Mouse (Mus musculus): Measurements from ENCODE around the gene Stx6. TPM values are rescaled to one million over a fixed set of nuclear protein-coding genes. Genes with fewer than 3 reads are reported as not detected.

The Stx6 gene
- polyA plus RNA-seq, 1 experiment from 2014 or later, result 58.9 TPM

DNA sequence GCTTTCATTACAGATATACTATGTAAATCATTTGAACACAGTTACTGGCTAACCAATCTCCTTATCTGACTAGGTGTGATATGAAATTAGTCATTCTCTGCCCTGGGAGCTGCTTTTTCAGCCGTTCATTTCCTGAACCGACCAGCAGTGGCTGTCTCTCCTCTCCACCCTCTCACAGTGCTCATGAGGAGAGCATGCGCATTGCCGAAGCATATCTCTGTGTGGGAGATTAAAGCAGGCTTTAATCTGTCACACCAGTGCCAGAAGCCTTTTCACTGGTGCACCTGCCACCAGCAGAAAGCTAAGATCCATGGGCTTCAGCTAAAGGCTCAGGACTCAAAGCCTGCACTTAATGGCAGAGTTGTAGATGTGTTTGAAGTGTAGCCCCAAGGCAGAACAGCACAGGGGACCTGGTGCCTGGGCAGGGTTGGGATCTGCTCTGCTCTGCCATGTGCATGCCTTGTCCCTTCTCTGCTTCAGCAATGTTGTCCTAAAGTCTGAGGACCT, 42.9 kb downstream of the Stx6 start:
- no peaks in the 10 kb centered on the region for H3K27me3 ChIP-seq (replicated peaks)
- no peak overlapping the region for H3K9ac ChIP-seq
- peaks cover 12% of the 10 kb centered on the region; the same call in 1 of the 2 replicates for H3K36me3 ChIP-seq
- peak; percentile 85 for ATAC-seq (ENCODE audit: insufficient read depth, low FRiP score, low read depth)
- H3K9me3 ChIP-seq, result no peaks in the 10 kb centered on the region
- no peak overlapping the region for H3K4me3 ChIP-seq (replicated peaks)
- WGBS, result 46% methylated on average over 4 of the region's 4 CpGs
- H3K4me1 ChIP-seq, result peaks cover 47% of the 10 kb centered on the region
- H3K27ac ChIP-seq, result peak overlapping the region; percentile 89
- no peak overlapping the region for H3K4me2 ChIP-seq

DNA sequence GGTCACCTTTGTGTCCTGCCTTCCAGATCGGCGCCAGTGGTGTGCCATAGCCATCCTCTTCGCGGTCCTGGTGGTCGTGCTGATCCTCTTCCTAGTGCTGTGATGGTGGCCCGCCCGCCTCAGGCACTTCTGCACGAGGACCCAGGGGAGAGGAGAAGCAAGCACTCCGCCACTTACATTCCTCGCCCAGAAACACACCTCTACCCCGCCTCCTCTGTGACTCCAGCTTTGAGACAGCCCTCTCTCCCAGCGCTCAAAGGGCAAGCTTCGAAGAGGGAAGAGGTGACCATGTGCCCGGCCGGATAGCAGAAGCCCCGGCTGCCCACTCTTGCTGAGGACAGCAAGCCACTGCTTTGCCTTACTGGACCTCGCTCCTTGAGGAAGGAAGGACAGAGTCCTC, 43.4 kb downstream of the Stx6 start:
- Histone ChIP-seq H3K4me1 (peaks cover 47% of the 10 kb centered on the region), H3K9ac (no peak overlapping the region), H3K4me3 (replicated peaks) (no peak overlapping the region), H3K4me2 (no peak overlapping the region), H3K9me3 (no peaks in the 10 kb centered on the region), H3K27me3 (replicated peaks) (no peaks in the 10 kb centered on the region), H3K36me3 (peaks cover 12% of the 10 kb centered on the region; the same call in 1 of the 2 replicates), H3K27ac (peak overlapping the region; percentile 89)
- peak; percentile 11; the same call in 1 of the 2 replicates for ATAC-seq (ENCODE audit: insufficient read depth, low FRiP score, low read depth)
- 79% methylated on average over 17 of the region's 17 CpGs for WGBS

DNA sequence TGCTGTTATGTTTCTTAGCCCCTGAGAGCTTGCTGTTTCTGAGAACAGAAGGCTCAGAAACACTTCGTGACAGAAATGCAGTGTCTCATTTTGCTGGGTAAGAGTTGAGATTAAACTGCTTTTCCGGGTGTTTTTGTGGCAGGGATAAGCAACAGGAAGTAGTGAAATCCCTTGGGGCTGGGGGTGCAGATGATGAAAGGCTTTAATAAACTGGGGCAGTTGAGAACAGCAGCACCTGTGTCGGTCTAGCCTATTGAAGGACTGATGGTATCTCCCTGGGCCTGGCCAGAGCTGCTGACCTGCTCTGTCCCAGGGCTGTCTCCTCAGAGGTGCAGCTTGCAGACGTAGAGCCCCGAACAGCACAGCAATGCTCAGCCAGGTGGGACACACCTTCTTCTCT, 44.0 kb downstream of the Stx6 start:
- peaks cover 12% of the 10 kb centered on the region; the same call in 1 of the 2 replicates for H3K36me3 ChIP-seq
- H3K27me3 ChIP-seq (replicated peaks), result no peaks in the 10 kb centered on the region
- peaks cover 48% of the 10 kb centered on the region for H3K4me1 ChIP-seq
- ATAC-seq (ENCODE audit: insufficient read depth, low FRiP score, low read depth), result no peak
- no peak overlapping the region for H3K4me2 ChIP-seq
- 67% methylated on average over 5 of the region's 5 CpGs for WGBS
- no peak overlapping the region for H3K4me3 ChIP-seq (replicated peaks)
- no peaks in the 10 kb centered on the region for H3K9me3 ChIP-seq
- H3K27ac ChIP-seq, result peak overlapping the region; percentile 89; the same call in 1 of the 2 replicates
- no peak overlapping the region for H3K9ac ChIP-seq

DNA sequence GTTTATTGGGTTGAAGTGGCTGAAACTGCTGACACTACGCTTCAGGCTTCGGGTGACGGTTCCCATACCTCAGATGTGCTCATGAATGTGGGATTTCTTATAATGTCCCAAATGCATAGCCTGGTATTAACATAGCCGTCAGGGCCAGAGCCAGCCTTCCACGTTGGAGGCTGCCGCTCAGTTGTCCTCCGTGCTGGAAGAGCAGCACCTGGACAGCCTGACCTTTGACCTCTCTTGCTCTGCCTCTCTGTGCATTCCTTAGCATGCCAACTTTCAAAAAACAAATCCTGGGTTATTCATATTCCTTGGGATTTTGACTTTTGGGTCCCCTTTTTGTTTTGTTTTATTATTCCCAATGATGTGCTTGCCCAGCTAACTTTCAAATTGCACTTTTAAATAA, 44.6 kb downstream of the Stx6 start:
- Histone ChIP-seq H3K4me2 (no peak overlapping the region), H3K4me3 (replicated peaks) (no peak overlapping the region), H3K9me3 (no peaks in the 10 kb centered on the region), H3K9ac (no peak overlapping the region), H3K27me3 (replicated peaks) (no peaks in the 10 kb centered on the region), H3K4me1 (peaks cover 51% of the 10 kb centered on the region), H3K36me3 (peaks cover 12% of the 10 kb centered on the region; the same call in 1 of the 2 replicates), H3K27ac (no peak overlapping the region)
- WGBS, result 73% methylated on average over 7 of the region's 7 CpGs
- ATAC-seq (ENCODE audit: insufficient read depth, low FRiP score, low read depth), result no peak

DNA sequence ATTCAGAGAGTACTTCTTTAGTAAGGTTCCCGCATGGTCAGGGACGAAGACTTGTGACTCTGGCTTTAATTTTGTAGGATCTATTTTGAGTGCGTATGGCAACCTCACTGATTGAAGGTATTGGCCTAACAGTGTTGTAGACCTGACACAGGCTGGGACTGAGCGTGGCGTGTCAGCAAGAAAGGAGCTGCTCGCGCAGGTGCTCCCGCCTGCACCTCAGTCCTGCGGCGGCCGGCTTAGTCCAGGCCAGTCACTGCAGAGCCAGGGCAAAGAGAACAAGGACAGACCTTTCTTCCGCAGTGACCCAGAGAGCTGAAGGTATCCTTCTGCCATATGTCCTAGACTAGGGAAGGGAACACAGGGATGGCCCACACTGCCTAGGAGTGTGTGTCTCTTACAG, 45.4 kb downstream of the Stx6 start:
- no peak overlapping the region for H3K4me3 ChIP-seq (replicated peaks)
- peaks cover 49% of the 10 kb centered on the region for H3K4me1 ChIP-seq
- 97% methylated on average over 12 of the region's 12 CpGs for WGBS

DNA sequence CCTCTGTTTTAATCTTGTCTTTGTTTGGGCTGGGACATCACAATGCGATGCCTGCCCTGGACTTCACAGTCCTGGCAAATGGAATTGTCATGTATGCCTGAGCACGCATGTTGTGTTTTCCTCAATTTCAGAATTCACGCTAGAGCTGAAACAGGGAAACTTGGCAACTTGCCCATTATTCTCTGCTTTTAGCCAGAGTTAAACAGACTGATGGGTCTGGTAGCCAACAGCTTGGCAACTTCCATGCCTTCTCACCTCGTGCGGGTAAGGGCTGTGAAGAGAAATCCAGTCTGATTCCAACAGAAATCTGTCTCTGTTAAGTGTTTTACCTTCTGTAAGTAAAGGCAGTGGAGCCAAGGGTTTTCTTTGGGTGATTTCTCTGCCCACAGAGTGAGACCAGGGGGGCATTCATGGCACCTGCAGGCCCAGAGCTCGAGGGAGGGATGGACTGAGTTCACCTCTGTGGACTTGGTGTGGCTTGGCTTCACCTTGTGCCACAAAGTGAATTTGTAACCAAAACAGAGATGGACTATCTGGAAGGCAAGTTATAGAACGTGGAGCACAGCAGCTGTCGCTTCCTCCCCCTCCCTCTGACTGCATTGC, 46.1 kb downstream of the Stx6 start:
- no peaks in the 10 kb centered on the region for H3K27me3 ChIP-seq (replicated peaks)
- ATAC-seq (ENCODE audit: insufficient read depth, low FRiP score, low read depth), result no peak
- no peak overlapping the region for H3K27ac ChIP-seq
- WGBS, result 61% methylated on average over 8 of the region's 8 CpGs
- H3K4me1 ChIP-seq, result peaks cover 45% of the 10 kb centered on the region
- no peaks in the 10 kb centered on the region for H3K9me3 ChIP-seq
- H3K36me3 ChIP-seq, result peaks cover 12% of the 10 kb centered on the region; the same call in 1 of the 2 replicates
- no peak overlapping the region for H3K4me2 ChIP-seq
- no peak overlapping the region for H3K9ac ChIP-seq
- no peak overlapping the region for H3K4me3 ChIP-seq (replicated peaks)

More for the DNA sequence above, 45.4 kb downstream of the Stx6 start:
- no peak overlapping the region for H3K4me2 ChIP-seq
- H3K27me3 ChIP-seq (replicated peaks), result no peaks in the 10 kb centered on the region
- no peak overlapping the region for H3K27ac ChIP-seq
- no peak for ATAC-seq (ENCODE audit: insufficient read depth, low FRiP score, low read depth)
- no peak overlapping the region for H3K9ac ChIP-seq
- H3K36me3 ChIP-seq, result peaks cover 12% of the 10 kb centered on the region; the same call in 1 of the 2 replicates
- H3K9me3 ChIP-seq, result no peaks in the 10 kb centered on the region

DNA sequence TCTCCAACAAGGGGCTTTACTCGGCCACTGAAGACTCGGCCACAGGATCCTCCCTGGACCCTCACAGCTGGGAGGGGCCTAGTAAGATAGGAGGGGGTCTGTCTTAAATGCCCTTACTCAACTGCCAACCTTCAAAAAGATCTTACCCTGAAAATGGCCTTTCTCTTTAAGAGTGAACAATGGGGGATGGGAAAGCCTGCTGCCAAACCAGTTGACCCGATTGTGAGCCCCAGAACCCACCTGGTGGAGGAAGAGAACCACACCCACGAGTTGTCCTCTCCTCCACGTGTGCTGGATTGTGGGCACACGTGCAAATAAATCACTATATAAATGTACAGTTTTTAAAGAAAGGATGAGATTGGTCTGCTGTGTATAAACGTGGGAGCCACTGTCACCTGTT, 46.8 kb downstream of the Stx6 start:
- H3K27ac ChIP-seq, result peak overlapping the region; percentile 41; the same call in 1 of the 2 replicates
- no peak for ATAC-seq (ENCODE audit: insufficient read depth, low FRiP score, low read depth)
- peaks cover 44% of the 10 kb centered on the region for H3K4me1 ChIP-seq
- H3K9ac ChIP-seq, result no peak overlapping the region
- H3K9me3 ChIP-seq, result no peaks in the 10 kb centered on the region
- 49% methylated on average over 7 of the region's 7 CpGs for WGBS
- H3K36me3 ChIP-seq, result peaks cover 12% of the 10 kb centered on the region; the same call in 1 of the 2 replicates
- no peak overlapping the region for H3K4me2 ChIP-seq
- no peaks in the 10 kb centered on the region for H3K27me3 ChIP-seq (replicated peaks)
- H3K4me3 ChIP-seq (replicated peaks), result no peak overlapping the region

DNA sequence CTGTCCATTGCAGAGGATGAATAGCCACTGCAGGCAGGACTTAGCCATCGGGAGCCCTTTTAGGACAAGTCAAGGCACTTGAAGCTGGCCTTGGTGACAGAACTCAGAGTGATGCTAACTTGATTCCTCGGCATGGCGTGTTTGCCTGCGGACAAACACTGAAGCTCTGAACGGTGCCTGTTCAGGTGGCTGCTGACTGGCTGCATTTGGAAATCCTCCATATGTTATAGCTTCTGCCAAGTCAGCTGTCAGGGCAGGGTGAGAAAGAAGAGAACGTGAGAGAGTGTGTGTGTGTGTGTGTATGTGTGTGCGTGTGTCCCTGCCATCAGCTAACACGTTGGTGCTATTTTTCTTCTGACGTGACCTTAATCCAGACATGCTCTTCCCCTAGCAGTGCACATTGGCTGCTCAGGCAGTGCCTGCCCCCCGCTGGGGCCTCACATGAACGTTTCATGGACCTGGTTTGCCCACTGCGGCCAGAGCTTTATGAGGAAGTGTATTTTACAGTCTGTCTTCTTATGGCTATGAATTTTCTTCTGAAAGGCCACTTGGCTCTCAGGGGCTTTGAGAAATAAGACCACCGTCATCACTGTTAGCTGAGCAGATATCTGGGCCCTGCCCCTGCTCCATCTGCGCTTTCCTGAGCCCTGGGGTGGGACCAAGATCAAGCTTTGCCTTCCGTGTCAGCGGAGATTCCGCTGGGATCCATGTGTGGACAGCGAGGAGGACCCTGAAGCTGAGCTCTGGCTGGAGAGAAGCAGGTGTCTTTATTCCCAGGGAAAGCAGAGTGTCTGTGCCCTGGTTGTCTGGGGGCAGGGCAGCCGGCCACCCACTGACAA, 47.5 kb downstream of the Stx6 start:
- Histone ChIP-seq H3K4me2 (no peak overlapping the region), H3K27ac (peak overlapping the region; percentile 41), H3K27me3 (replicated peaks) (no peaks in the 10 kb centered on the region), H3K36me3 (peaks cover 5% of the 10 kb centered on the region; the same call in 1 of the 2 replicates), H3K9me3 (no peaks in the 10 kb centered on the region), H3K4me1 (peaks cover 38% of the 10 kb centered on the region), H3K9ac (no peak overlapping the region), H3K4me3 (replicated peaks) (no peak overlapping the region)
- no peak; the same call in 1 of the 2 replicates for ATAC-seq (ENCODE audit: insufficient read depth, low FRiP score, low read depth)
- 53% methylated on average over 19 of the region's 19 CpGs for WGBS

DNA sequence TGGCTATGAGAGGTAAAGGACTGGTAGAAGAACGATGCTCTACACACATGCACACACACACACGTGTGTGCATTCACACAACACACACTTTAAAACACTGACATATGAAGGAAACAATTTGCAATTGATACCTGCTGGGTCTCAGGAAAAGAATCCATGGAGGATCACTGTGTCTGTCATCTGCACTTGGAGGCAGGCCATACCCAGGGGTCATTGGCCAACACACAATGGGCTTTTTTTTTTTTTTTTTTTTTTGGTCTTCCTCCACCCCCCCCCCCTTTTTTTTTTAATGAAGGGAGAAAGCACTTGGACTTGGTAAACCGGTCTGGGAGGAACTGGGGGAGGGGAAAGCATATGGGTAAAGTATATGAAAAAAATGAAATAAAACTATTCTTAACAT, 49.3 kb downstream of the Stx6 start:
- H3K36me3 ChIP-seq, result 0 out of 2 replicates have a peak, but pooled peaks cover 2% of the 10 kb centered on the region
- WGBS, result 75% methylated on average over 3 of the region's 3 CpGs
- no peak overlapping the region for H3K4me2 ChIP-seq
- H3K4me3 ChIP-seq (replicated peaks), result no peak overlapping the region
- H3K9me3 ChIP-seq, result no peaks in the 10 kb centered on the region
- H3K27me3 ChIP-seq (replicated peaks), result no peaks in the 10 kb centered on the region
- ATAC-seq (ENCODE audit: insufficient read depth, low FRiP score, low read depth), result no peak
- H3K9ac ChIP-seq, result no peak overlapping the region
- H3K4me1 ChIP-seq, result peaks cover 42% of the 10 kb centered on the region
- no peak overlapping the region for H3K27ac ChIP-seq

DNA sequence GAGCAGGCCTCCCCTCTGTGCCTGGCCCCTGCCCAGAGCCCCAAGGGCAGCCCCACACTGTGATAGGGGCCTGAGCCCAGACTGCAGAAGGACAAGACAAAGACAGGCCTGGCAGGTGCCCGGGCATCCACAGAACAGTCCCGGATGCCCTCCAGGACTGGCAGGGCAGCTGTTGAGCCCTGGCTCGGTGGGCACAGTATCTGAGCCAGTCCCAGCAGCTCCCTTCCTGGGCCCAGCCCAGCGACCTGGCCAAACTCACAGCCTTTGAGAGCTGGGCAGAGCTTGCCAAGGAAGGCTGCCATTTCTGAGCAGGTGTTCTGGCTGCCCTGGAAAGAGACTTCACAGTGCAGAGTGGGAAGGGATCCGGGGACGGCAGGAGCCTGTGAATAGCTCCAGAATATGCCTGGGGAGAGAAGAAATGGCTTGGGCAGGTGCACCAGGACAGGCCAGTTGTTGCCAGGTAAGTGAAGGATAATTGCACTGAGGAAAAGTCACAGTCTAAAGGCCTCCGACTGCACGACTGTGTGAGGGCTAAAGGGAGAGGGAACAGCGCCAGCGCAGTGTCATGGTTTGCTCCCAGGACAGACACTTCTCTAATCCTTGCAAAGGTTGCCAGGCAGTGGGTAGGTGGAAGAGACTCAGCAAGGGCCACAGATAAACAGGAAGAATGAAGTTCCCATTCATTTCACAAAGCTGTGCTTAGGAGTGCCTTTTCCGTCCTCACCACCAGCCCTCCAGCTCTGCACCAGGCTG, 51.7 kb downstream of the Stx6 start:
- Histone ChIP-seq H3K27ac (no peak overlapping the region), H3K4me2 (no peak overlapping the region), H3K27me3 (replicated peaks) (no peaks in the 10 kb centered on the region), H3K9ac (no peak overlapping the region), H3K9me3 (no peaks in the 10 kb centered on the region), H3K36me3 (no peaks in the 10 kb centered on the region), H3K4me1 (peaks cover 44% of the 10 kb centered on the region), H3K4me3 (replicated peaks) (no peak overlapping the region)
- ATAC-seq (ENCODE audit: insufficient read depth, low FRiP score, low read depth), result no peak
- 76% methylated on average over 11 of the region's 11 CpGs for WGBS

DNA sequence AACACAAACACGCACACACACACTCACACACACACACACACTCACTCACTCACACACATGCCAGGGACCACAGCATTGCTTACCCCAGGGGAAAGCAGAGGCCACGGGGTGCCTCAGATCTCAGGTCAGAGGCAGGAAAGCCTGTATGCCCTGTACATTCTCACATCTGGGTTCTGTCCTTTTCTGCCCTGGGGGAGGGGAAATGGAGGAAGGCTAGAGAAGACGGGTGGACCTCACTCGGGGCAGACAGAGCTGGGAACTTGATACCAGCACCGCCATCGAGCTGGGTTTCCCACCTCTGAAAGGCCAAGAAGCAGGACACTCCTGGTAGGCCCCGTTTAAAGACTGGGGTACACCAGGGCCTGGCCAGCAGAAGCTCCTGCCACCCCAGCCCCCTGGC, 52.5 kb downstream of the Stx6 start:
- no peak overlapping the region for H3K27ac ChIP-seq
- H3K4me1 ChIP-seq, result peaks cover 40% of the 10 kb centered on the region
- no peak for ATAC-seq (ENCODE audit: insufficient read depth, low FRiP score, low read depth)
- H3K9me3 ChIP-seq, result no peaks in the 10 kb centered on the region
- WGBS, result 35% methylated on average over 7 of the region's 7 CpGs
- H3K9ac ChIP-seq, result no peak overlapping the region
- H3K36me3 ChIP-seq, result no peaks in the 10 kb centered on the region
- H3K4me3 ChIP-seq (replicated peaks), result no peak overlapping the region
- no peaks in the 10 kb centered on the region for H3K27me3 ChIP-seq (replicated peaks)
- no peak overlapping the region for H3K4me2 ChIP-seq
